Mouse (Mus musculus) c-Kit-negative CD71-positive TER-119-positive erythroid progenitor cells, embryonic 14.5 days (primary cell): ENCODE results near the gene Rab37.

Experiments
- DNase-seq: peaks from one replicate; pipeline ENCODE4 v3.0.0-alpha.2; 2013; ENCODE audit warnings: low read depth, low spot score

The Rab37 gene

DNA sequence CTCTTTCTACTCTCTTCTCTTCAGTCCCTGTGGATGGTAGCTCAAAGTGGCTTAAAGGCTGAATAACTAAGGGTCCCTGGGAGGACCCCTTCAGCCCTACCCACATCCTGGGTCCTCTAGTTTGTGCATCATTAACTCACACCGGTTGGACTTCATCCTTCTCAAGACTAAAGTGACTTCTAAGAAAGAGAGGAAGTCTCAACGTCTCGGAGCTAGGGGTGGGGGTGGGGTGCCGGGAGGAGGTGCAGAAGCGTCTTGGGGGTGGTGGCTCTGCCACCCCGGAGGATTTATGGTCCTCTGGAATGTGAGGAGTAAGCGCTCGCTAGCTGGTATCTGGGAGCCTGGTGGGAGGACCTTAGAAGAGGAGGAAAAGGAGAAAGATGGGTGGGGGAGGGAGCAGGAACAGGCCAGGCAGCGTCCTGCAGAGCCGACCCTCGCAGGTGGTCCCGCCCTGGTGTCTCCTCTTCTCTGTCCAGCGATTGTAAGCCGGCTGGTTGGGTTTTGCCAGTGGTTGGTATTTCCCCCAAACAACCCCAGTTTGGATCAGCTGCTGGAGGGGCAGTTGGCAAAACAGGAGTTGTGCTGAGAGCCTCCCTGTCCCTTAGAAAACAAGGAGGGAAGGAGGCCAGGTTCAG, 73.2 kb downstream of the Rab37 start:
- no peak for DNase-seq

DNA sequence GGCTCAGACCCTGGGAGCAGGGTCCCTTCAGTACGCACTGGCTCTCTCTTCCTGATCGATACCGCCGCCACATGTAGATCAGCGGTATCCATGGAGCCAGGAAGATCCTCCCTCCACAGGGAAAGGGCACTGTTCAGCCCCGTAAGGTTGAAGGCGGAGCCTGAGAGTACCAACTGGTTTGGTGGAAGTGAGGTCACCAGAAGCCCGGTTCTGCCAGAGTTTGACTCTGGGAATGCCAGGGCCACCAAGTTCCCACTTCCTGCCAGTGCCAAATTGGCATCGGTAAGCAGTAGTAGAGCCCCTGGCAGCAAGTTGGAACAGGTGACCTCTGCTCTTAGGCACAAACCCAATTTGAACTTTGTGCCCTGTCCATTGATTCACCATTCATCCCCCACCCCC, 73.7 kb downstream of the Rab37 start:
- DNase-seq, result no peak

DNA sequence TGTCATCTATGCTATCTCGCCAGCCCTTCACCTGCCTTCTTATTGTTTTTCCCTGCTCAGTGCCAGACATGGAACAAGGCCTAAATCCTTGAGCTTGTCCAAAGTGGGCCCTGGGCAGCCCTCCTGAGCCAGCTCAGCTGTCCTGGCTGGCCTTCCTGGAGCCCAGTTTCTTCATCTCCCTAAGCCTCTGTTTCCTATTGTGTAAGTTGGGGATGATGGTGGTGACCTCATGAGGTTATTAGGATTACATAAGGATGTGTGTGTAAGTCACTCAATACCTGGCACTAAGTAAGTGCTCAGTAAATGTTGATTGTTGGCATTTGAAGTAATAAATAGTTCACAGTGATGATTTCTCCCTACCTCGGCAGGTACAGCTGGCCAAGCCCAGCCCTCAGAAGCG, 75.5 kb downstream of the Rab37 start:
- no peak for DNase-seq

DNA sequence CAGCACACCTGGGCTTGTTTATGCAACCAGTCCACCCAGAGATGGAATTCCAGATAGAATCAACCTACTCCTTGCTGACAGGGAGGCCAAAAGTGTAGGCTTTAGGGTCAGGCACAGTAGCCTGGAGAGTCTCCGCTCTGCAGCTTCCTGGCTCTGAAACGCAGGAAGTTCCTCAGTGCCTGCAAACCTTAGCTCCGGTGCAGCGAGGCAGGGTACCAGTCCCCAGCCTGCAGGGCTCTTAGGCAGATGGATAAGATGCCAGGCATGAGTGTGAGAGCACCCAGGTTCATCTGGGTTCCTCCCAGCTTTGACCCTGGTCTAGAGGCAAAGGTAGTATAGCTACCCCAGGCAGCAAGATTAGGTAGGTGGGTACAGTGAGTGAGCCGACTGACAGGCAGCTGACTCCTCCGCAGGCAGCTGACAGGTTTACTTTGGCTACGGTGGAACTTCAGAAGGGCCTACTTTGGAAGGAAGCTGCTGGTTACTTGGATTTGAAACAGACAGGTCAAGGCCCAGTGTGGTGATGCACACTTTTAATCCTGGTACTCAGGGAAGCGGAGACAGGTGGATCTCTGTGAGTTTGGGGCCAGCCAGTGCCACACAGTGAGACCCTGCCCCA, 76.5 kb downstream of the Rab37 start:
- DNase-seq, result no peak

DNA sequence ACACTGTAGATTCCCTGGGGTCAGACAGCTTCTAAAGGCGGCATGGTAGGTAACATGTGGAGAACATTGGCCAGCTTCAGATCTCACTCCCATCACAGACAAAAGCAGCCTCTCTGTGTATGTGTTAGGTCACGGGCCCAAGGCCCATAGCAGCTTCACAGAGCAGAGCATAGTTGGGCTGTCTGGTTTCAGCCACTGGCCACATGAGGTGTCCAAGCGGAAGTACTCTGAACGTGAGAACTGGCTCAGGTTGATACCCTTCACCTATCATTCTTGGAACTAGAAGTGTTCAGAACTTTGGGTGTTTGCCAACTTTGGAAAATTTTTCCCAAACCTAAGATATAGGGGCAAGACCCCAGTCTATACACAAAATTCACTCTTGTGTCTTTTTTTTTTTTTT, 78.2 kb downstream of the Rab37 start:
- DNase-seq, result no peak

DNA sequence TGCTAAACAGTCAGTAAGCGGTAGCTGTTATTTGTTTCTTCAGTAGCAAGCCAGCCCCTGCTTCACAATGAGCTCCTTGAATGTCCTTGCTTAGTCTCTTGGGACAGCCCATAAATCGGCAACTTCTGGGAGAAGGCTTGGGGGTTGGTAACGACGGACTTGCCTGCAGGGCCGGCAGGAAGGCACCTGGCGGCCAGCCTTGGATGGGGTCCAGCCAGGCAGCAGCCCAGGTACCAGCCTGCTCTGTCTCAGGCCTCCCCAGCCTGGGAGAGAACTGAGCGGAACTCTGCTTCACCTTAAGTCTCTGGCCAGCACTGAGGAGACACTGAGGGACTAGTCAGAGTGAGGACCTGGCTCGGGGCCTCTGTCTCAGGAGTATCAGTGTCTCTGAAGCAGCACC, 79.9 kb downstream of the Rab37 start:
- no peak for DNase-seq

DNA sequence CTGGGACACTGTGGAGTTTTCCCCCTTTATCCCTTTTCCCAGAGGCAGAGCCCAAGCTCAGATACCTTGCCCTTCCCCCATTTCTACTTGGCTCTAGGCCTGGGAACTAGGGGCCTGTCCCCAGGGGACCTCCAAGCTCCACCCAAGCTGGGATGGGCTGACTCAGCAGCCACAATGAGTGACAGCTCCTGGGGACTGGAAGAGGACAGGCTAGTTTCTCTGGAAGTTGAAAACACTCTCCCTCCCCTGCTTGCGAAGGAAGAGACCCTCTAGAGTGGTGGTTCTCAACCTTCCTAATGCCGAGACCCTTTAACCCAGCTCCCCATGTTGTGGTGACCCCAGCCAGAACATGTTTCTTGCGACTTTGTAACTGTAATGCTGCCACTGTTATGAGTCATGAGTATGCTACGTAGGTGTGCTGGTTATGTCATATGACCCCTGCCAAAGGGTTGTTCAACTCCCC, 81.6 kb downstream of the Rab37 start:
- no peak for DNase-seq

DNA sequence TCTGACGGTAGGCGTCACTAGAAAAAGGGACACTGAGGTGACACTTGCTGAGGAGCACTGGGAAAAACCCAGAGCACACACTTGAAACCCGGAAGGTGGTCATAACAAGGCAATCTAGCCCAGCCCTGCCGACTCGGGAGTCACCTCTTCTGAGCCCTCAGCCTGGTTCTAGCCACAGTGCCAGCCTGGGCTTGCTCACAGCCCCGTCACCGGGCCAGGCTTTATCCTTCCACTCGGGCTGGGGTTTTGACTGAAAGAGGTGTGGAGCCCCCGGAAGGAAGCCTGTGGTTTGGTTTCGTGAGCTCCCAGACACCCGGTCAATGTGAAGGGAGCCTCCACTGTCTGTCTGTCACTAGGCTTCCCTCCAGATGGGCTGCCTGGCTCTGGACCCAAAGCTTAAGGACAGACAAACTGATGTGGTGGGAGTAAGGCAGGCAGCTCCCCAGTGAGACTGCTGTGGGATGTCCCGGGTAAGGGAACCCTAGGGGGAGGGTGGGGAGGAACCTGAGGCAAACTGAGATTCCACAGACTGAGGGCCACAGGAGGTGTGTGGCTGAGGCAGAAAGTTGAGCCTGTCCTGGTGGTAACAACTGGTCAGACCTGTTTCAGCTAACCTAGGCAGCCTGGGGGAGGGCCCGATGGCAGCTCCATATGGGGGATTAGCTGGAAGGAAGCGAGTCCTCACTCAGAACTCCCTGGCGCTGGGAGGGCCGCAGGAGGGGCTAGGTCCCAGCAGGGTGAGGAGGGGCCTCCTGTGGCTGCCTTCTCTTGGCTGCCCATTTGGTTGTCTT, 82.5 kb downstream of the Rab37 start:
- no peak for DNase-seq

DNA sequence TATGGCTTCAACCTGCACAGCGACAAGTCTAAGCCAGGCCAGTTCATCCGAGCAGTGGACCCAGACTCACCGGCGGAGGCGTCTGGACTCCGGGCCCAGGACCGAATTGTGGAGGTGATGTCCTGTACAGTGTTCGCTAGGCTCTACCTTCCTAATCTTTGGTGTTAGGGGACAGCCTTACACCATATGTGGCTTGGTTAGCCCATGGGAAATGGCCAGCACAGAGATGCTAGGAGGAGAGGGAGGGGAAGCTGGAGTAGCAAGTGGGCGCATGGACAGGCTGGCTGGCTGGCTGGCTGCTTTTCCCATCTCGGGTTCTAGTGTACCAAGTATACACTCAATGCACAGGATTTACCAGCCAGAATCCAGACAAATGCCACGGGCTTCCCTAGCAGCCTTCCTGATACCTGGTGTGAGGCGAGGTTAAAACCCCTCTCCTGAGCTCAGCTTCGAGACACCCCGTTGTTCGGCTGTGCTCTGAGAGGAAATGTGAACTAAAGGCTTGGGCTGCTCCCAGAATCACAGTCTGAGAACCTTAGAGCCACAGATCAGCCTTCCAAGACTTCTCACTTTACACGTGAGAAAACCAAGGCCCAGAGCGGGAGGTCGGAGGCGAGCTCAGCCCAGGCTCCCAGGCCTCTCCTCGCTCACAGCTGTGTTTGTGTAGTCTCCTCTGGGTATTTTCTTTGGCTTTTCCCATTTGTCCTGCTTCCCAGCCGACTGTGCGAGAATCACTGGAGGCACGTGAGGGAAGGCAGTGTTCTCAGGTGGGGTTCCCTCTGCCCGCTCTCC, 85.4 kb downstream of the Rab37 start:
- no peak for DNase-seq

DNA sequence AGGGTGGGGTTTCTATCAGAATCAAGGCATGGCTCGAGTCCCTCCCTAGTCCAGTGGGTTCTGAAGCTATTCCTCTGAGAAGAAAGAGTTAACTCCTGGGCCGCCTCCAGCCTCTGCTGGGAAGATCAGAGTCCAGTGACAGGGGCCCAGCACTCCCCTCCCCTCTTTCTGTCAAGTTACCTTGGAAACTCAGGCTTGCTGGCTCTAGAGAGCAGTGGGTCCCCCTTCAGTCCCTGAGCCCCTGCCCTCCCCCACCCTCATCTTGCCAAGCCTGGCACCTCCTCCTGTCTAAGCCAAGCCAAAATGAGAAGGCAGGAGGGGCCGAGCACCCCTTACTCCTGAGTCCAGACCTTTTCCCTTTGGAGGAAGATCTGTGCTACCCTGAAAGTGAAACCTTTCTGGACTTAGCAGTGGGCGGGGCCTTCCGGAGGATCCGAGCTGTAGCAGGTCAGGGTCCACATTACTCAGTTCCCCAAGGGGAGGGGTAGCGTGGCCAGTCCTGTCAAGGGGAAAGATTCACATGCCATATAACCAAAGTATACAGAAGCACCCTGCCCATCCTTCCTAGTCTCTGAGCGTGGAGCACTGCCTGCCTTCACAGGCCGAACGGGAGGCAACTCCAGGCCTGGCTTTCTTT, 86.4 kb downstream of the Rab37 start:
- no peak for DNase-seq

DNA sequence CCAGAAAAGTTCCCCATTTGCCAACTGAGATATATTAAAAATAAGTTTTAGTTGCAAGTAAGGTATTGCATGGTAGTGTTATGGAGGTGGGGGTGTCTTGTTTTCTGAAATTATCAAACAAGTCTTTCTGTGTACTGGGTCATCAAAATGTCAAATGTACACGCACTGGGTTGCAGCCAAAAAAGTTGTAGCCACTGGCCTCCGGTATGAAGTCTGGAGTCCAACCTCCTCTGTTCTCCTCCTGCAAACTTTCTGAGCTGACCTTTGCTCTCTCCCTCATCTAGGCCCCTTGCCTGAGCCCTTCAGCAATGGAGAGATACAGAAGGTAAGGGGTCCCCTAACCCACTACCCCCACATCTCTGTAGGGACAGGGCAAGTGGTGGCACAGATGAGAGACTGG, 87.5 kb downstream of the Rab37 start:
- no peak for DNase-seq

DNA sequence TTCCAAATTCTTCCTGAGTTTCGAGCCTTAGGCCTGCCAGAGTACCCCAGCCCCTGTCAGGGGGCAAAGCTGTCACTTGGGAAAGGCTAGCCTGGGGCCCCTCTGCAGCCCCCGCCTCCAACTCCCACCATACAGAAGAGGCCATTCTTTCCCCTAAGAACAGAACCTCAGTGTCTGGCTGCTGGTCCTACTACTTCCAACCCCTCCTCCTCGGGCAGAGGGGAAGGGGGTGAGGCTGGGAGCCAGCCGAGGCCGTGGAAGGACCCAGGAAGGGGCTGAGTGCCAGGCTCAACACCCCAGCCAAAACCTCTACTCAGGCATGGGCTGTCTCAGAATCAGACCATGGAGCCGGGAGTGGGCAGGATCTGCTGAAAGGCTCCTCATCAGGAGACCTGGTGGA, 88.0 kb downstream of the Rab37 start:
- DNase-seq, result no peak

DNA sequence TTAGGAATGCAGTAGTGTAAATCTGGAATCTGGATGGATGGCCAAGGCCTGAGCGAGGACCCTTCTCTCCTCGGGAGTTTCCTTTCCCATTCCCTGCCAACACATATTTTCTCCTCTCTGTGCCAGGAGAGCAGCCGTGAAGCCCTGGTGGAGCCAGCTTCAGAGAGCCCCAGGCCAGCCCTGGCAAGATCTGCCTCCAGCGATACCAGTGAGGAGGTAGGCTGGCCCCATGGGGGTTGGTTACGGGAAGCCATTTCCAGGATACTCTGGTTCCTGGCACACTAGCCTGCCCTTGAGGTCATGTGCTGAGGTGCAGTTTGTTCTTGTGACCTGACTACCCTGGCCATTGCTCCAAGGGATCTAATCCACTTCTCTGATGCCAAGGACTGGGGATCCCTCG, 88.7 kb downstream of the Rab37 start:
- no peak for DNase-seq

DNA sequence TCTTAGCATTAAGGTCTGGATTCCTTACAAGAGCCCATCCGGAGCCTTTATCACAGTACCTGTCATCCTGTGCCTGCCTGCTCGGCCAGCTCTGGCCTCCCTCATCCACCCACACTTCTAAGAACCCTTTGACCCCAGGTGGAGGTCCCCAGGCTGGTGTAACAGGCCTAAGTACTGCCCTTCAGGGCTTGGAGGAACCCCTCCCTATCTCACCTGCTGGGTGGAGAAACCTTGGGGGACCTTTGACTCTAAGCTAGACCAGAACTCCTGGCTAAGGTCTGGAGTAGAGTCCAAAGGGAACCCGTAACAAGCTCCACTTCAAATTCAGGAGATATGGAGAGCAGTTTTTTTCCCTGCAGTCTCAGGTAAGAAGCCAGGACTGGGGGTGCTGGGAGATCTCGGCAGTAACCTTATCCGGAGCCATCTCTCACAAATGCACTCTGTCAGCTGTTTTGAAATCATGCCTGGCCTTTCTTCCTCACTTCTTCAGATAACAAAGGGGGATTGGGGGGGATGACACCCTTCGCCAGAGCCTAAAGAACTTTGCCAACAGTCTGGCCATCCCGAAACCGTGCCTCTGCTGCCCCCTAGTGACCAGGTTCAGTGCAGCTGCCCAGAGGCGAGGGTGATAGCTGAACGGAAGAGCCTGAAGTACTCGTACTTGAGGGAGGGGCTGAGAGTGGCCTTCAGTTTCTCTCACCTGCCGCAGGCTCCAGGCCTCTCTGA, 90.8 kb downstream of the Rab37 start:
- DNase-seq, result no peak

DNA sequence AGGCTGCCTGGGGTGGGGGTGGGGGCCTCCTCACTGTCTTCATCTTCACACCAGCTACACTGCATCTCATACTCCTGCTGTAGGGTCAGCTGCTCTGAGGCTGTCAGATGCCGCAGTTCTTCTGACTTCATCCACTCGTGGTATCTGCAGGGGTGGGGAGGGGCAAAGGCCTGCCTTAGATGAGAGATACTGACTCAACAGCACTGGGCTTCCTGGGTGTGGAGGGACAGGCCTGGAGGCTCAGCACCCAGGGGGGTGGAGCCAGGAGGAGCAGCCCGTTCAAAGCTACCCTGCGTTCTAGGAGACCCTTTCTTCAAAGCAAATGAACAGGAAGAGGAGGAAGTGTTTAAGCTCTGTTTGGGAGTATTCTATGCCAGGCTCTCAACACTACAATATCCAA, 93.7 kb downstream of the Rab37 start:
- DNase-seq, result no peak

DNA sequence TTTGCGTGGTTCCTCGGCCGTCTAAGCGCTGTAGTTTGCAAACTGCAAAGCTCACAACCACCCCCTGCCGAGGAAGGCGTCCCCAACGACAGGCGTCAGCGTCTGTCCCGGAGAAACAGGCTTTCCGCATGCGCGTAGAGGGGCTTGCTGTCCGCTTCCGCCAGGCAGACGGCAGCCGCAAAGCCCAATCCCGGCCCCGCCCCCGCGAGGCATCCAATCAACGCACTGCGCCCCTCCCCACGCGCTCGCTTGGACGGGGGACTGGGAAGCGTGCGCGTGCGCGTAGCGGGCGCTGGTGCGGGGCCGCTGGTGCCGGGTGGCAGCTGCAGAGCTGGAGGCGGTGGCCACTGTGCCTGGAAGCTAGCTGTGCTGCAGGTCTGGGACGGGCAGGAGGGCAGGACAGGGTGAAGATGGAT, 96.0 kb downstream of the Rab37 start, which contains the start of gene Tmem104:
TSS of gene Tmem104 (plus strand) at position 264 of the 416 bp plus-strand sequence.
- peak; percentile 83 for DNase-seq

DNA sequence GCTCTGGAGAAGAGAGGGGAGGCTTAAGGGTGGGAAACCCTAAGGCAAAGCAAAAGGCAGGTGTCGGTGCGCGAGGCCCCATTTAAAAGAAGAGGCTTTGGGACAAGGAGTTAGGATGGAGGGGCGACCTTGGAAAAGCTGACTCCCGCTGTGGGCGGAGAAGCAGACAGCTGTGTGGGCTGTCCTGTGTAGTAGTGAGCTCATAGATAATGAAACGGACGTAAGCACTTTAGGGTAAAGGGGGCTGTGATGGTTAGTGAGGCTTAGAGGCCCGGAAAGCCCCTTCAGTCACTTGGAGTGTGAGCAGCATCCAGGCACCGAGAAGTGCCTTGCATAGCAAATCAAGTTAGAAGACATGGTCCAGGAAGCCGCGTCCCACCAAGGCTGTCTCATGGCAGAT, 96.5 kb downstream of the Rab37 start, which contains the start of gene Nat9:
TSS of gene Nat9 (minus strand) at position 167 of the 400 bp plus-strand sequence.
- DNase-seq, result no peak

DNA sequence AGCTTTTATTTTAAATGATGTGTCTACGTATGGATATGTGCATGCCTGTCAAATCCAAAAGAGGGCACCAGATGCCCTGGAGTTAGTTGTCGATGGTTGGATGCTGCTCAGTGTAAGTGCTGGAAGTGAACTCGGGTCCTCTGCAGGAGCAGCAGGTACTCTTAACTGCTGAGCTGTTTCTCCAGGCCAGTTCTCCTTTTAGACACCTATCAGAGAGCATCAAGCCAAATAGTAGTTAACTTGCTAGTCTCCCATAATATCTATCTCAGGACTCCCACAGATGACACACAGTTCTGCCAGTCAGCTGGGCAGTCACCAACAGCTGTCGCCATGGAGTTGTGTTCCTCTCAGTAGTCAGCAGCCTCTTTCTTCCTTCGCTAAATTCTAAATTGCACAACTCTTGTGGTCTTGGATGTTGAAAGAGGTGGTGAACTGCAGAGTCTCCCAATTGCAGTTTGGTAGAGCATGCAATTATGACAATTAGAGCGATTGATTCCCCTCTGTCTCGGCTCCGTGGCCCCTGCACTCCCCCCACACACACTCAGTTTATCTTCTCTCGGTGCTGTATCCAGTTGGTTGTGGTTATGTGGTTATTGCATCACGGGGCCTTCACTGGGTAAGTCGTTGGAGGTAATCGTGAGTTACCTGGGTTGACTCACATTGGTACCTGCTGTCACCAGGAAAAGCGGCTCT, 97.5 kb downstream of the Rab37 start:
- no peak for DNase-seq

DNA sequence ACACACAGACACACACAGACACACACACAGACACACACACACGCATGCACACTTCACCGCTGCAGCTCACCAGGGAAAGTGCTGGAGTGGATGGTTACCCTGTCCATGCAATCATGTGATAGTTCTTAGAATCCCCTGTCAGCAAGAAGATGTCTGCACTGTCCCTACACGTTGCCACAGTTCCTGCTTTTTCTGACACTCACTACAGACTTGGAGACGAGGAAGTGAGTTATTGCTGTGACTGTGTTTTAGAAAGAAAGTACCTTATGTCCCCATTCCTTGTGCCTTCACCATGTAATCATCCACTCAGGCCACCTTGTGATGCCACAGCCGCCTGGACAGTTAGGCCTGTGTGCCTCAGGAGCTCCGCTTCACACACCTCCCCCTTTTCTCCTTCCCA, 98.1 kb downstream of the Rab37 start:
- DNase-seq, result no peak

DNA sequence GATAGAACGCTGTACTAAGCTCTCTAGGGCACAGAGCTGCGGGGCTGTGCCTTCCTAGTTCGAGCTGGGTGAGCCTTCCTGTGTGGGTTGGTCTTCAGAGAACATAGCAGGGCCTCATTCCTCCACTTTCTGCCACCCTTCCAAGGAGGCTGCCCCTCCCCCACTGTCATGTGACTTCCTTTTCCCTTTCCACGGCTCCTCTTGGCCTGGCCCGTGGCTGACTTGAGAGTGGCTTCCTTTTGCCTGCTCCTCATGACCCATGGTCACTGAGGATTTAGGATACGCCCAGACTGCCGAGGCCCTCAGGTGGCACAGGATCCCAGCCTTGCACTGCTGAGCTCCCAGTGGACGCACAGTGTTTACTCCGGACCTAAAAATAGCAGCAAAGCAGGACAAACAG, 100.9 kb downstream of the Rab37 start:
- no peak for DNase-seq
